Mouse (Mus musculus) midbrain, embryonic 10.5 days (tissue): ENCODE measurements around the gene Dctn2. TPM values are rescaled to one million over a fixed set of nuclear protein-coding genes. Genes with fewer than 3 reads are reported as not detected.

Source experiments
- DNase-seq: peaks from one replicate; pipeline ENCODE4 v3.0.0-alpha.2; 2017; ENCODE audit warnings: low spot score
- H3K27ac ChIP-seq: fragments of 300-500 bp; sonication (generic); replicated peaks from 2 replicates; pipeline ENCODE4 v1.5.1; 2016; ENCODE audit warnings: mild to moderate bottlenecking
- H3K27me3 ChIP-seq: fragments of 300-500 bp; sonication (generic); 2 replicates; pipeline ENCODE4 v1.6.1; 2016; ENCODE audit warnings: low read depth, mild to moderate bottlenecking; ENCODE audit not compliant: poor library complexity, severe bottlenecking
- H3K36me3 ChIP-seq: fragments of 300-500 bp; sonication (generic); 2 replicates; pipeline ENCODE4 v1.6.1; 2016; ENCODE audit warnings: mild to moderate bottlenecking, moderate library complexity
- H3K4me1 ChIP-seq: fragments of 300-500 bp; sonication (generic); 2 replicates; pipeline ENCODE4 v1.6.1; 2016
- H3K4me3 ChIP-seq: fragments of 300-500 bp; sonication (generic); 2 replicates; pipeline ENCODE4 v1.5.1; 2016; ENCODE audit warnings: mild to moderate bottlenecking, moderate library complexity
- H3K9me3 ChIP-seq: fragments of 300-500 bp; sonication (generic); replicated peaks from 2 replicates; pipeline ENCODE4 v1.6.1; 2016; ENCODE audit warnings: mild to moderate bottlenecking
- WGBS: fragments of 180-500 bp; shearing (Covaris S2); methylation state at CpG from one replicate; pipeline ENCODE4 v1.1.7; 2016; 5-methylcytosine and 5-hydroxymethylcytosine counted together
- polyA plus RNA-seq: library from polyadenylated mRNA; unstranded; fragments of >200 nt; fragmentation: Nextera tagmentation; extraction: Ambion mirVana; gene quantifications from 2 replicates; pipeline ENCODE4 v1.2.1, GENCODE M21; 2016

Dctn2 gene
- polyA plus RNA-seq, 1 experiment from 2014 or later = 212 TPM

- WGBS = 87% methylated on average over 5 of the region's 5 CpGs
- no peaks in the 10 kb centered on the region for H3K9me3 ChIP-seq
- H3K4me1 ChIP-seq = peaks cover 27% of the 10 kb centered on the region
- peaks cover 17% of the 10 kb centered on the region for H3K27me3 ChIP-seq
- DNase-seq = no peak
- H3K4me3 ChIP-seq = 0 out of 2 replicates have a peak overlapping the region, but pooled peaks have one; percentile 14
- no peak overlapping the region for H3K27ac ChIP-seq
- H3K36me3 ChIP-seq = peaks cover 54% of the 10 kb centered on the region
These were observed 2.2 kb downstream of the Dctn2 start for GRCm38 (mm10) chr10:127268401-127268800.

GRCm38 (mm10) chr10:127269036-127269435 is 2.9 kb downstream of the Dctn2 start:
- peaks cover 27% of the 10 kb centered on the region for H3K4me1 ChIP-seq
- peaks cover 11% of the 10 kb centered on the region for H3K27me3 ChIP-seq
- no peak overlapping the region for H3K4me3 ChIP-seq
- no peak overlapping the region for H3K27ac ChIP-seq
- DNase-seq = no peak
- peaks cover 60% of the 10 kb centered on the region for H3K36me3 ChIP-seq
- 84% methylated on average over 12 of the region's 12 CpGs for WGBS
- no peaks in the 10 kb centered on the region for H3K9me3 ChIP-seq

- H3K36me3 ChIP-seq = peaks cover 68% of the 10 kb centered on the region
- WGBS = 75% methylated on average over 4 of the region's 4 CpGs
- peaks cover 27% of the 10 kb centered on the region for H3K4me1 ChIP-seq
- peaks cover 2% of the 10 kb centered on the region; the same call in 1 of the 2 replicates for H3K27me3 ChIP-seq
- no peak for DNase-seq
- H3K27ac ChIP-seq = 0 out of 2 replicates have a peak overlapping the region, but pooled peaks have one; percentile 19
- H3K9me3 ChIP-seq = no peaks in the 10 kb centered on the region
- no peak overlapping the region for H3K4me3 ChIP-seq
These were observed 3.7 kb downstream of the Dctn2 start for GRCm38 (mm10) chr10:127269884-127270283.

GRCm38 (mm10) chr10:127272371-127272770 is 6.2 kb downstream of the Dctn2 start:
- H3K27me3 ChIP-seq = no peaks in the 10 kb centered on the region
- no peaks in the 10 kb centered on the region for H3K9me3 ChIP-seq
- no peak for DNase-seq
- no peak overlapping the region for H3K4me3 ChIP-seq
- H3K4me1 ChIP-seq = peaks cover 19% of the 10 kb centered on the region
- WGBS = 92% methylated on average over 5 of the region's 5 CpGs
- peaks cover 93% of the 10 kb centered on the region for H3K36me3 ChIP-seq
- no peak overlapping the region for H3K27ac ChIP-seq

GRCm38 (mm10) chr10:127274261-127275022 is 8.3 kb downstream of the Dctn2 start:
- Histone ChIP-seq H3K27me3 (no peaks in the 10 kb centered on the region), H3K4me3 (no peak overlapping the region), H3K36me3 (peaks cover 98% of the 10 kb centered on the region), H3K4me1 (peaks cover 5% of the 10 kb centered on the region; the same call in 1 of the 2 replicates), H3K9me3 (no peaks in the 10 kb centered on the region), H3K27ac (no peak overlapping the region)
- no peak for DNase-seq
- WGBS = 89% methylated on average over 11 of the region's 11 CpGs

- Histone ChIP-seq H3K36me3 (peaks cover 100% of the 10 kb centered on the region), H3K27me3 (no peaks in the 10 kb centered on the region), H3K9me3 (no peaks in the 10 kb centered on the region), H3K4me3 (no peak overlapping the region), H3K27ac (no peak overlapping the region), H3K4me1 (peaks cover 13% of the 10 kb centered on the region)
- DNase-seq = no peak
- WGBS = 100% methylated on average over 2 of the region's 2 CpGs
These were observed 13.6 kb downstream of the Dctn2 start for GRCm38 (mm10) chr10:127279730-127280129.

- no peak for DNase-seq
- no peaks in the 10 kb centered on the region for H3K27me3 ChIP-seq
- H3K36me3 ChIP-seq = peaks cover 100% of the 10 kb centered on the region
- H3K4me1 ChIP-seq = peaks cover 28% of the 10 kb centered on the region
- 0 out of 2 replicates have a peak overlapping the region, but pooled peaks have one; percentile 13 for H3K27ac ChIP-seq
- H3K9me3 ChIP-seq = no peaks in the 10 kb centered on the region
- 85% methylated on average over 8 of the region's 8 CpGs for WGBS
- H3K4me3 ChIP-seq = no peak overlapping the region
These were observed 15.1 kb downstream of the Dctn2 start for GRCm38 (mm10) chr10:127281316-127281715.

GRCm38 (mm10) chr10:127282620-127283215 is 16.6 kb downstream of the Dctn2 start:
- Histone ChIP-seq H3K36me3 (peaks cover 97% of the 10 kb centered on the region), H3K9me3 (no peaks in the 10 kb centered on the region), H3K4me3 (no peak overlapping the region), H3K4me1 (peaks cover 42% of the 10 kb centered on the region), H3K27ac (no peak overlapping the region), H3K27me3 (no peaks in the 10 kb centered on the region)
- WGBS = 94% methylated on average over 13 of the region's 13 CpGs
- no peak for DNase-seq

- peaks cover 83% of the 10 kb centered on the region for H3K36me3 ChIP-seq
- 86% methylated on average over 7 of the region's 7 CpGs for WGBS
- H3K4me1 ChIP-seq = peaks cover 54% of the 10 kb centered on the region
These were observed 18.0 kb downstream of the Dctn2 start for GRCm38 (mm10) chr10:127284105-127284622.

GRCm38 (mm10) chr10:127284724-127285500 is 18.7 kb downstream of the Dctn2 start:
- Histone ChIP-seq H3K27ac (peak overlapping the region; percentile 70), H3K9me3 (no peaks in the 10 kb centered on the region), H3K4me3 (peak overlapping the region; percentile 65; the same call in 1 of the 2 replicates), H3K36me3 (peaks cover 75% of the 10 kb centered on the region), H3K27me3 (no peaks in the 10 kb centered on the region), H3K4me1 (peaks cover 62% of the 10 kb centered on the region)
- 79% methylated on average over 11 of the region's 11 CpGs for WGBS
- no peak for DNase-seq

More at GRCm38 (mm10) chr10:127284105-127284622, 18.0 kb downstream of the Dctn2 start:
- H3K27ac ChIP-seq = peak overlapping the region; percentile 70; the same call in 1 of the 2 replicates
- no peak for DNase-seq
- no peaks in the 10 kb centered on the region for H3K9me3 ChIP-seq
- H3K4me3 ChIP-seq = peak overlapping the region; percentile 16; the same call in 1 of the 2 replicates
- no peaks in the 10 kb centered on the region for H3K27me3 ChIP-seq

GRCm38 (mm10) chr10:127285644-127286043 is 19.5 kb downstream of the Dctn2 start:
- peak overlapping the region; percentile 65; the same call in 1 of the 2 replicates for H3K4me3 ChIP-seq
- H3K9me3 ChIP-seq = no peaks in the 10 kb centered on the region
- peaks cover 68% of the 10 kb centered on the region for H3K36me3 ChIP-seq
- H3K4me1 ChIP-seq = peaks cover 65% of the 10 kb centered on the region
- H3K27ac ChIP-seq = peak overlapping the region; percentile 70
- WGBS = 82% methylated on average over 13 of the region's 13 CpGs
- DNase-seq = no peak
- H3K27me3 ChIP-seq = no peaks in the 10 kb centered on the region

GRCm38 (mm10) chr10:127286194-127286593 is 20.0 kb downstream of the Dctn2 start:
- Histone ChIP-seq H3K27me3 (no peaks in the 10 kb centered on the region), H3K27ac (peak overlapping the region; percentile 70), H3K4me1 (peaks cover 67% of the 10 kb centered on the region), H3K4me3 (peak overlapping the region; percentile 65; the same call in 1 of the 2 replicates), H3K36me3 (peaks cover 62% of the 10 kb centered on the region), H3K9me3 (no peaks in the 10 kb centered on the region)
- 80% methylated on average over 7 of the region's 7 CpGs for WGBS
- DNase-seq = no peak
